Mouse (Mus musculus) limb, embryonic 13.5 days (tissue): Measurements from ENCODE around the gene Naa10. TPM values are rescaled to one million over a fixed set of nuclear protein-coding genes. Genes with fewer than 3 reads are reported as not detected.

Experiments
- ATAC-seq: fragments of 200-750 bp; cut with Nextera tagmentation; 2 replicates; pipeline ENCODE4 v1.8.0; 2017; ENCODE audit warnings: low read depth, moderate number of reproducible peaks, moderate TSS enrichment; ENCODE audit not compliant: low FRiP score
- H3K27ac ChIP-seq: fragments of 300-500 bp; sonication (generic); 2 replicates; pipeline ENCODE4 v1.5.1; 2015; ENCODE audit warnings: inconsistent platforms, mild to moderate bottlenecking, moderate library complexity
- H3K27me3 ChIP-seq: fragments of 300-500 bp; sonication (generic); 2 replicates; pipeline ENCODE4 v1.6.1; 2015; ENCODE audit warnings: mild to moderate bottlenecking, inconsistent platforms
- H3K36me3 ChIP-seq: fragments of 300-500 bp; sonication (generic); 2 replicates; pipeline ENCODE4 v1.6.1; 2015; ENCODE audit warnings: inconsistent platforms, mild to moderate bottlenecking, moderate library complexity
- H3K4me1 ChIP-seq: fragments of 300-500 bp; sonication (generic); 2 replicates; pipeline ENCODE4 v1.6.1; 2015; ENCODE audit warnings: inconsistent platforms
- H3K4me2 ChIP-seq: fragments of 300-500 bp; sonication (generic); replicated peaks from 2 replicates; pipeline ENCODE4 v1.6.1; 2015; ENCODE audit warnings: inconsistent platforms, mild to moderate bottlenecking, moderate library complexity
- H3K4me3 ChIP-seq: fragments of 300-500 bp; sonication (generic); 2 replicates; pipeline ENCODE4 v1.5.1; 2015; ENCODE audit warnings: moderate library complexity, mild to moderate bottlenecking, inconsistent platforms
- H3K9ac ChIP-seq: fragments of 300-500 bp; sonication (generic); 2 replicates; pipeline ENCODE4 v1.6.1; 2015; ENCODE audit warnings: mild to moderate bottlenecking, inconsistent platforms
- H3K9me3 ChIP-seq: fragments of 300-500 bp; sonication (generic); 2 replicates; pipeline ENCODE4 v1.6.1; 2016; ENCODE audit warnings: inconsistent platforms
- WGBS: fragments of 180-500 bp; shearing (Covaris S2); methylation state at CpG from one replicate; pipeline ENCODE4 v1.1.7; 2015; 5-methylcytosine and 5-hydroxymethylcytosine counted together
- polyA plus RNA-seq: library from polyadenylated mRNA; unstranded; fragments of >200 nt; fragmentation: Nextera tagmentation; extraction: Ambion mirVana; gene quantifications from 2 replicates; pipeline ENCODE4 v1.2.1, GENCODE M21; 2015

Gene Naa10
- polyA plus RNA-seq, 1 experiment from 2014 or later, result 138 TPM

- Histone ChIP-seq H3K4me3 (no peak overlapping the region), H3K27me3 (no peaks in the 10 kb centered on the region), H3K27ac (no peak overlapping the region), H3K9me3 (no peaks in the 10 kb centered on the region), H3K36me3 (no peaks in the 10 kb centered on the region), H3K4me1 (no peaks in the 10 kb centered on the region), H3K9ac (no peak overlapping the region), H3K4me2 (no peak overlapping the region)
- 50% methylated on average over 1 of the region's 1 CpGs for WGBS
- no peak for ATAC-seq
Observed at GRCm38 (mm10) chrX:73871956-73872355, 49.8 kb downstream of the Naa10 start.

GRCm38 (mm10) chrX:73871474-73871873, 50.3 kb downstream of the Naa10 start:
- Histone ChIP-seq H3K27ac (no peak overlapping the region), H3K9me3 (no peaks in the 10 kb centered on the region), H3K4me3 (no peak overlapping the region), H3K36me3 (no peaks in the 10 kb centered on the region), H3K27me3 (no peaks in the 10 kb centered on the region), H3K4me2 (no peak overlapping the region), H3K4me1 (no peaks in the 10 kb centered on the region), H3K9ac (no peak overlapping the region)
- ATAC-seq, result no peak

GRCm38 (mm10) chrX:73869334-73869733, 52.4 kb downstream of the Naa10 start:
- no peak for ATAC-seq
- WGBS, result 10% methylated on average over 5 of the region's 5 CpGs

GRCm38 (mm10) chrX:73867852-73868251, 53.9 kb downstream of the Naa10 start:
- ATAC-seq, result no peak
- H3K27ac ChIP-seq, result no peak overlapping the region
- H3K4me2 ChIP-seq, result no peak overlapping the region
- H3K9ac ChIP-seq, result no peak overlapping the region
- no peaks in the 10 kb centered on the region for H3K9me3 ChIP-seq
- H3K4me3 ChIP-seq, result no peak overlapping the region
- no peaks in the 10 kb centered on the region for H3K27me3 ChIP-seq
- H3K36me3 ChIP-seq, result no peaks in the 10 kb centered on the region
- no peaks in the 10 kb centered on the region for H3K4me1 ChIP-seq
- 73% methylated on average over 1 of the region's 1 CpGs for WGBS

More at GRCm38 (mm10) chrX:73869334-73869733, 52.4 kb downstream of the Naa10 start:
- no peaks in the 10 kb centered on the region for H3K9me3 ChIP-seq
- H3K27me3 ChIP-seq, result no peaks in the 10 kb centered on the region
- no peak overlapping the region for H3K9ac ChIP-seq
- no peak overlapping the region for H3K27ac ChIP-seq
- no peak overlapping the region for H3K4me2 ChIP-seq
- H3K36me3 ChIP-seq, result no peaks in the 10 kb centered on the region
- no peaks in the 10 kb centered on the region for H3K4me1 ChIP-seq
- H3K4me3 ChIP-seq, result no peak overlapping the region

- no peaks in the 10 kb centered on the region for H3K4me1 ChIP-seq
- H3K36me3 ChIP-seq, result no peaks in the 10 kb centered on the region
- H3K9me3 ChIP-seq, result no peaks in the 10 kb centered on the region
- H3K4me3 ChIP-seq, result no peak overlapping the region
- H3K27ac ChIP-seq, result no peak overlapping the region
- 25% methylated on average over 3 of the region's 3 CpGs for WGBS
- H3K4me2 ChIP-seq, result no peak overlapping the region
- no peaks in the 10 kb centered on the region for H3K27me3 ChIP-seq
- no peak for ATAC-seq
- H3K9ac ChIP-seq, result no peak overlapping the region
Observed at GRCm38 (mm10) chrX:73867256-73867655, 54.5 kb downstream of the Naa10 start.

Other genes with a start within 250 kb of the Naa10 start
- 8.3 and 8.8 TPM in 2 replicates for gene Slc6a8, start 248.8 kb downstream of the Naa10 start, polyA plus RNA-seq
- 211 and 215 TPM in 2 replicates for gene Bcap31, start 205.8 kb downstream of the Naa10 start, polyA plus RNA-seq
- gene Abcd1, start 205.3 kb downstream of the Naa10 start, polyA plus RNA-seq, result 16.1 and 17.1 TPM in 2 replicates
- 0.37 and 0.48 TPM in 2 replicates for gene Plxnb3, start 164.9 kb downstream of the Naa10 start, polyA plus RNA-seq
- gene Srpk3, start 147.5 kb downstream of the Naa10 start, polyA plus RNA-seq, result 23.8 and 25.7 TPM in 2 replicates
- 200 and 206 TPM in 2 replicates for gene Idh3g, start 135.0 kb downstream of the Naa10 start, polyA plus RNA-seq
- 182 TPM in 2 replicates for gene Ssr4, start 134.9 kb downstream of the Naa10 start, polyA plus RNA-seq
- 1.2 and 1.6 TPM in 2 replicates for gene Pdzd4, start 97.0 kb downstream of the Naa10 start, polyA plus RNA-seq
- gene Avpr2, start 29.8 kb downstream of the Naa10 start, polyA plus RNA-seq, result 0.05 and 0.13 TPM in 2 replicates
- 2.0 and 2.6 TPM in 2 replicates for gene L1cam, start 25.8 kb downstream of the Naa10 start, polyA plus RNA-seq
- 3.0 and 3.9 TPM in 2 replicates for gene Arhgap4, start 74 bp downstream of the Naa10 start, polyA plus RNA-seq
- gene Renbp, start 8.9 kb upstream of the Naa10 start, polyA plus RNA-seq, result 29.7 and 32.3 TPM in 2 replicates
- gene Hcfc1, start 44.4 kb upstream of the Naa10 start, polyA plus RNA-seq, result 62.0 and 64.6 TPM in 2 replicates
- gene Irak1, start 102.0 kb upstream of the Naa10 start, polyA plus RNA-seq, result 54.3 and 60.5 TPM in 2 replicates
- not detected in 2 replicates for gene Opn1mw, start 205.5 kb upstream of the Naa10 start, polyA plus RNA-seq
- gene Mecp2, start 213.4 kb upstream of the Naa10 start, polyA plus RNA-seq, result 12.5 and 12.8 TPM in 2 replicates
- gene Tex28, start 245.9 kb upstream of the Naa10 start, polyA plus RNA-seq, result not detected in 2 replicates